Mouse (Mus musculus): ENCODE results near the gene Tenm1.

GRCm38 (mm10) chrX:43205003-43205402 lies 223.9 kb downstream of the Tenm1 start:
- TF ChIP-seq POLR2A (IDR thresholded peaks at IDR 0.05; ENCODE audit: borderline replicate concordance, low read depth, low read length) (no peak), CTCF (IDR thresholded peaks at IDR 0.05; ENCODE audit: low read depth, low read length) (no peak)
